Mouse (Mus musculus): ENCODE measurements around the gene Gm20696.
A peak's percentile ranks its signal among the peaks of the same experiment; 100 is the strongest.

Gm20696 gene

GRCm38 (mm10) chr6:99263061-99263885 lies 403.3 kb downstream of the Gm20696 start:
- DNase-seq (ENCODE audit: inconsistent ontology term) = no peak

GRCm38 (mm10) chr6:99261737-99262130 lies 404.9 kb downstream of the Gm20696 start:
- no peak for DNase-seq (ENCODE audit: inconsistent ontology term)

- no peak for DNase-seq (ENCODE audit: inconsistent ontology term)
Observed at GRCm38 (mm10) chr6:99260941-99261736, 405.5 kb downstream of the Gm20696 start.

- no peak for DNase-seq (ENCODE audit: inconsistent ontology term)
Observed at GRCm38 (mm10) chr6:99258346-99258745, 408.3 kb downstream of the Gm20696 start.

GRCm38 (mm10) chr6:99257676-99258075 lies 408.9 kb downstream of the Gm20696 start:
- DNase-seq (ENCODE audit: inconsistent ontology term) = no peak

GRCm38 (mm10) chr6:99253331-99253730 lies 413.3 kb downstream of the Gm20696 start:
- no peak for DNase-seq (ENCODE audit: inconsistent ontology term)

- DNase-seq (ENCODE audit: inconsistent ontology term) = no peak
Observed at GRCm38 (mm10) chr6:99252816-99253215, 413.8 kb downstream of the Gm20696 start.

GRCm38 (mm10) chr6:99251924-99252323 lies 414.7 kb downstream of the Gm20696 start:
- no peak for DNase-seq (ENCODE audit: inconsistent ontology term)

GRCm38 (mm10) chr6:99251222-99251621 lies 415.4 kb downstream of the Gm20696 start:
- no peak for DNase-seq (ENCODE audit: inconsistent ontology term)

- no peak for DNase-seq (ENCODE audit: inconsistent ontology term)
Observed at GRCm38 (mm10) chr6:99249496-99250030, 417.0 kb downstream of the Gm20696 start.

GRCm38 (mm10) chr6:99248396-99248795 lies 418.2 kb downstream of the Gm20696 start:
- no peak for DNase-seq (ENCODE audit: inconsistent ontology term)

GRCm38 (mm10) chr6:99241625-99242395 lies 424.8 kb downstream of the Gm20696 start:
- DNase-seq (ENCODE audit: inconsistent ontology term) = no peak

- no peak for DNase-seq (ENCODE audit: inconsistent ontology term)
Observed at GRCm38 (mm10) chr6:99240764-99241163, 425.8 kb downstream of the Gm20696 start.

- DNase-seq (ENCODE audit: inconsistent ontology term) = no peak
Observed at GRCm38 (mm10) chr6:99235588-99235987, 431.0 kb downstream of the Gm20696 start.

- DNase-seq (ENCODE audit: inconsistent ontology term) = no peak
Observed at GRCm38 (mm10) chr6:99233411-99233810, 433.2 kb downstream of the Gm20696 start.

- DNase-seq (ENCODE audit: inconsistent ontology term) = no peak
Observed at GRCm38 (mm10) chr6:99228336-99228870, 438.2 kb downstream of the Gm20696 start.

- DNase-seq (ENCODE audit: inconsistent ontology term) = no peak
Observed at GRCm38 (mm10) chr6:99221147-99221546, 445.4 kb downstream of the Gm20696 start.

- DNase-seq (ENCODE audit: inconsistent ontology term) = no peak
Observed at GRCm38 (mm10) chr6:99220472-99220871, 446.1 kb downstream of the Gm20696 start.

GRCm38 (mm10) chr6:99217846-99218245 lies 448.8 kb downstream of the Gm20696 start:
- DNase-seq (ENCODE audit: inconsistent ontology term) = peak; percentile 63

- DNase-seq (ENCODE audit: inconsistent ontology term) = no peak
Observed at GRCm38 (mm10) chr6:99217155-99217554, 449.4 kb downstream of the Gm20696 start.

- DNase-seq (ENCODE audit: inconsistent ontology term) = no peak
Observed at GRCm38 (mm10) chr6:99212461-99212860, 454.1 kb downstream of the Gm20696 start.
